Mouse (Mus musculus) lung, postnatal 25 days (tissue): ENCODE measurements around the gene Gm21983.

ENCODE experiments used
- DNase-seq: peaks from one replicate; pipeline ENCODE4 v3.0.0; 2022; ENCODE audit warnings: low spot score

Gm21983 gene

GRCm38 (mm10) chr7:27180837-27181695 is at the start of gene Gm21983, which contains the start of gene Mia:
Gm21983 (minus strand) TSS chr7:27181086.
Mia (minus strand) TSS chr7:27181157.
- DNase-seq, result peak; percentile 54

- no peak for DNase-seq
Measured at GRCm38 (mm10) chr7:27228865-27229264, 48.0 kb upstream of the Gm21983 start.

- peak; percentile 94 for DNase-seq
Measured at GRCm38 (mm10) chr7:27228281-27228821, 47.5 kb upstream of the Gm21983 start, which contains the start of gene Itpkc. Itpkc (minus strand) TSS chr7:27228661.

- DNase-seq, result no peak
Measured at GRCm38 (mm10) chr7:27227676-27228075, 46.8 kb upstream of the Gm21983 start.

GRCm38 (mm10) chr7:27227276-27227675 is 46.4 kb upstream of the Gm21983 start:
- DNase-seq, result no peak

GRCm38 (mm10) chr7:27224877-27225575 is 44.1 kb upstream of the Gm21983 start:
- DNase-seq, result no peak

GRCm38 (mm10) chr7:27222538-27222937 is 41.7 kb upstream of the Gm21983 start:
- DNase-seq, result no peak

GRCm38 (mm10) chr7:27221939-27222338 is 41.1 kb upstream of the Gm21983 start:
- DNase-seq, result no peak

- DNase-seq, result no peak
Measured at GRCm38 (mm10) chr7:27219937-27220336, 39.1 kb upstream of the Gm21983 start.

GRCm38 (mm10) chr7:27218586-27218985 is 37.7 kb upstream of the Gm21983 start:
- no peak for DNase-seq

GRCm38 (mm10) chr7:27212626-27213025 is 31.7 kb upstream of the Gm21983 start:
- no peak for DNase-seq

- no peak for DNase-seq
Measured at GRCm38 (mm10) chr7:27203730-27204449, 23.0 kb upstream of the Gm21983 start.

- DNase-seq, result no peak
Measured at GRCm38 (mm10) chr7:27198779-27199178, 17.9 kb upstream of the Gm21983 start.

- DNase-seq, result no peak
Measured at GRCm38 (mm10) chr7:27198355-27198754, 17.5 kb upstream of the Gm21983 start.

GRCm38 (mm10) chr7:27197634-27198033 is 16.7 kb upstream of the Gm21983 start:
- DNase-seq, result no peak

GRCm38 (mm10) chr7:27197136-27197535 is 16.2 kb upstream of the Gm21983 start:
- DNase-seq, result no peak

- peak; percentile 100 for DNase-seq
Measured at GRCm38 (mm10) chr7:27195681-27196611, 15.1 kb upstream of the Gm21983 start, which contains the start of the genes BC024978 and Snrpa. BC024978 (plus strand) TSS chr7:27195781. Snrpa (minus strand) TSS chr7:27196271.

- DNase-seq, result no peak
Measured at GRCm38 (mm10) chr7:27193731-27194130, 12.8 kb upstream of the Gm21983 start.

- DNase-seq, result no peak
Measured at GRCm38 (mm10) chr7:27192434-27192833, 11.5 kb upstream of the Gm21983 start.

GRCm38 (mm10) chr7:27189271-27189931 is 8.5 kb upstream of the Gm21983 start:
- no peak for DNase-seq
